ENCODE assay signal across 10 mouse cellular contexts in genomic region chr6:101307964-101308531, GRCm38 (mm10).
DNase-seq lines count a peak whose midpoint lies in the region; ATAC-seq lines count a peak whose summit lies in the region.
"Had no signal": no experiment of that assay in that cellular context is flagged by ENCODE, and none has a peak within 500 bp of the region (broad histone marks: within the 10 kb centered on the region; RNA-seq: fewer than 3 reads in every experiment).

No protein-coding gene starts in this region.

- H3K36me3 ChIP-seq in neural tube, embryonic 11.5 days (ENCODE audit: control insufficient read depth, insufficient read depth, low read length) = no peaks in the 10 kb centered on the region
- H3K36me3 ChIP-seq in heart, embryonic 12.5 days = 0 out of 2 replicates have a peak, but pooled peaks cover 3% of the 10 kb centered on the region
- H3K36me3 ChIP-seq in neural tube, embryonic 12.5 days = no peaks in the 10 kb centered on the region

- H3K9ac ChIP-seq in neural tube, embryonic 11.5 days (ENCODE audit: low read length) = no peak overlapping the region
- no peak overlapping the region for H3K9ac ChIP-seq in heart, embryonic 12.5 days
- H3K9ac ChIP-seq in neural tube, embryonic 12.5 days = no peak overlapping the region

- ATAC-seq in neural tube, embryonic 11.5 days (ENCODE audit: insufficient read depth, low FRiP score, low TSS enrichment) = peak; percentile 73
- no peak for ATAC-seq in heart, embryonic 12.5 days (ENCODE audit: insufficient number of reproducible peaks, low FRiP score)
- peak; percentile 88 for ATAC-seq in neural tube, embryonic 12.5 days (ENCODE audit: low FRiP score, low read depth)
- no peak for ATAC-seq in activated CD4-positive, CD25-positive, alpha-beta regulatory T cell, adult 4 months

- 26% methylated on average over 11 of the region's 11 CpGs for WGBS in neural tube, embryonic 11.5 days
- 40% methylated on average over 11 of the region's 11 CpGs for WGBS in heart, embryonic 12.5 days
- WGBS in neural tube, embryonic 12.5 days = 12% methylated on average over 11 of the region's 11 CpGs

- no peaks in the 10 kb centered on the region for H3K9me3 ChIP-seq in neural tube, embryonic 11.5 days (ENCODE audit: control insufficient read depth, low read length)
- H3K9me3 ChIP-seq in heart, embryonic 12.5 days (replicated peaks) = no peaks in the 10 kb centered on the region
- no peaks in the 10 kb centered on the region for H3K9me3 ChIP-seq in neural tube, embryonic 12.5 days

- peak; percentile 56 for DNase-seq in neural tube, embryonic 11.5 days (ENCODE audit: low spot score)
- no peak for DNase-seq in neural tube, embryonic 10.5 days (ENCODE audit: extremely low spot score, low spot score)
- peak; percentile 26 to 45 for DNase-seq in layer of hippocampus, postnatal 25 days (ENCODE audit: extremely low spot score in 1 of 2, low spot score in 1 of 2)
- no peak for DNase-seq in adrenal gland, postnatal 25 days
- no peak for DNase-seq in urinary bladder, postnatal 25 days (ENCODE audit: low spot score)

- H3K27ac ChIP-seq in neural tube, embryonic 11.5 days (ENCODE audit: low read depth, low read length) = no peak overlapping the region
- peak overlapping the region; percentile 55; the same call in 1 of the 2 replicates for H3K27ac ChIP-seq in heart, embryonic 12.5 days (ENCODE audit: poor library complexity, severe bottlenecking)
- no peak overlapping the region for H3K27ac ChIP-seq in neural tube, embryonic 12.5 days

- no peak overlapping the region for H3K4me2 ChIP-seq in neural tube, embryonic 11.5 days (ENCODE audit: low read depth)
- peak overlapping the region; percentile 15; the same call in 1 of the 2 replicates for H3K4me2 ChIP-seq in heart, embryonic 12.5 days
- no peak overlapping the region for H3K4me2 ChIP-seq in neural tube, embryonic 12.5 days (replicated peaks)

- H3K27me3 ChIP-seq in neural tube, embryonic 11.5 days (ENCODE audit: control insufficient read depth, insufficient read depth, low read length) = no peaks in the 10 kb centered on the region
- H3K27me3 ChIP-seq in heart, embryonic 12.5 days (replicated peaks) = no peaks in the 10 kb centered on the region
- H3K27me3 ChIP-seq in neural tube, embryonic 12.5 days (replicated peaks) = 0 out of 2 replicates have a peak, but pooled peaks cover 6% of the 10 kb centered on the region

- peaks cover 9% of the 10 kb centered on the region; the same call in 1 of the 2 replicates for H3K4me1 ChIP-seq in neural tube, embryonic 11.5 days (ENCODE audit: control insufficient read depth, insufficient read depth, low read length)
- peaks cover 55% of the 10 kb centered on the region for H3K4me1 ChIP-seq in heart, embryonic 12.5 days (replicated peaks)
- peaks cover 10% of the 10 kb centered on the region for H3K4me1 ChIP-seq in neural tube, embryonic 12.5 days

- no peak overlapping the region for H3K4me3 ChIP-seq in neural tube, embryonic 11.5 days (ENCODE audit: low read depth, low read length)
- H3K4me3 ChIP-seq in heart, embryonic 12.5 days = no peak overlapping the region
- no peak overlapping the region for H3K4me3 ChIP-seq in neural tube, embryonic 12.5 days
- H3K4me3 ChIP-seq: erythroblast, embryonic 14.5 days; myocyte had no signal

Comparison
In these comparisons a context has a peak if more than half of its experiments do, and no peak if none do; other contexts are left out.
1. DNase-seq: peak in neural tube, embryonic 11.5 days (single experiment) and layer of hippocampus, postnatal 25 days (2 of 2); none in neural tube, embryonic 10.5 days (single experiment), adrenal gland, postnatal 25 days (single experiment) and urinary bladder, postnatal 25 days (single experiment).
2. ATAC-seq: peak in neural tube, embryonic 11.5 days (single experiment) and neural tube, embryonic 12.5 days (single experiment); none in heart, embryonic 12.5 days (single experiment) and activated CD4-positive, CD25-positive, alpha-beta regulatory T cell, adult 4 months (single experiment).